Mouse (Mus musculus): ENCODE data around the gene Pitx2. TPM values are rescaled to one million over a fixed set of nuclear protein-coding genes. Genes with fewer than 3 reads are reported as not detected.

Gene Pitx2
- polyA plus RNA-seq, 1 experiment from 2014 or later: 4.9 TPM

- Histone ChIP-seq H3K4me3 (replicated peaks; ENCODE audit: low read length) (no peak overlapping the region), H3K9me3 (ENCODE audit: control insufficient read depth, low read length) (no peaks in the 10 kb centered on the region), H3K4me2 (ENCODE audit: low read length) (no peak overlapping the region), H3K27ac (ENCODE audit: low read length) (no peak overlapping the region), H3K4me1 (replicated peaks; ENCODE audit: control insufficient read depth, insufficient read depth, low read length) (no peaks in the 10 kb centered on the region), H3K36me3 (ENCODE audit: control insufficient read depth, insufficient read depth) (no peaks in the 10 kb centered on the region), H3K9ac (replicated peaks; ENCODE audit: low read depth, low read length) (no peak overlapping the region), H3K27me3 (replicated peaks; ENCODE audit: control insufficient read depth, insufficient read depth, low read length) (peaks cover 58% of the 10 kb centered on the region)
- ATAC-seq: no peak
- WGBS: under 1% methylated on average over 6 of the region's 6 CpGs
Measured at GRCm38 (mm10) chr3:129226681-129227080, 27.0 kb downstream of the Pitx2 start.

GRCm38 (mm10) chr3:129227331-129227730 is 27.7 kb downstream of the Pitx2 start:
- no peak for ATAC-seq
- Histone ChIP-seq H3K27me3 (replicated peaks; ENCODE audit: control insufficient read depth, insufficient read depth, low read length) (peaks cover 55% of the 10 kb centered on the region), H3K36me3 (ENCODE audit: control insufficient read depth, insufficient read depth) (no peaks in the 10 kb centered on the region), H3K27ac (ENCODE audit: low read length) (no peak overlapping the region), H3K4me1 (replicated peaks; ENCODE audit: control insufficient read depth, insufficient read depth, low read length) (no peaks in the 10 kb centered on the region), H3K9ac (replicated peaks; ENCODE audit: low read depth, low read length) (no peak overlapping the region), H3K9me3 (ENCODE audit: control insufficient read depth, low read length) (no peaks in the 10 kb centered on the region), H3K4me2 (ENCODE audit: low read length) (no peak overlapping the region), H3K4me3 (replicated peaks; ENCODE audit: low read length) (no peak overlapping the region)
- 3% methylated on average over 5 of the region's 5 CpGs for WGBS

GRCm38 (mm10) chr3:129238010-129238409 is 38.3 kb downstream of the Pitx2 start:
- Histone ChIP-seq H3K4me2 (ENCODE audit: low read length) (no peak overlapping the region), H3K36me3 (ENCODE audit: control insufficient read depth, insufficient read depth) (no peaks in the 10 kb centered on the region), H3K4me3 (replicated peaks; ENCODE audit: low read length) (no peak overlapping the region), H3K27ac (ENCODE audit: low read length) (no peak overlapping the region), H3K9me3 (ENCODE audit: control insufficient read depth, low read length) (no peaks in the 10 kb centered on the region), H3K27me3 (replicated peaks; ENCODE audit: control insufficient read depth, insufficient read depth, low read length) (no peaks in the 10 kb centered on the region), H3K4me1 (replicated peaks; ENCODE audit: control insufficient read depth, insufficient read depth, low read length) (no peaks in the 10 kb centered on the region), H3K9ac (replicated peaks; ENCODE audit: low read depth, low read length) (no peak overlapping the region)
- ATAC-seq: no peak
- WGBS: 92% methylated on average over 1 of the region's 1 CpGs

- WGBS: 28% methylated on average over 13 of the region's 13 CpGs
- H3K36me3 ChIP-seq (ENCODE audit: control insufficient read depth, insufficient read depth): no peaks in the 10 kb centered on the region
- no peak overlapping the region for H3K9ac ChIP-seq (replicated peaks; ENCODE audit: low read depth, low read length)
- no peak overlapping the region for H3K27ac ChIP-seq (ENCODE audit: low read length)
- no peak for ATAC-seq
- H3K4me1 ChIP-seq (replicated peaks; ENCODE audit: control insufficient read depth, insufficient read depth, low read length): no peaks in the 10 kb centered on the region
- no peak overlapping the region for H3K4me2 ChIP-seq (ENCODE audit: low read length)
- H3K9me3 ChIP-seq (ENCODE audit: control insufficient read depth, low read length): no peaks in the 10 kb centered on the region
- no peaks in the 10 kb centered on the region for H3K27me3 ChIP-seq (replicated peaks; ENCODE audit: control insufficient read depth, insufficient read depth, low read length)
- no peak overlapping the region for H3K4me3 ChIP-seq (replicated peaks; ENCODE audit: low read length)
Measured at GRCm38 (mm10) chr3:129238664-129239258, 39.1 kb downstream of the Pitx2 start.

- no peak overlapping the region for H3K9ac ChIP-seq (replicated peaks; ENCODE audit: low read depth, low read length)
- H3K27me3 ChIP-seq (replicated peaks; ENCODE audit: control insufficient read depth, insufficient read depth, low read length): no peaks in the 10 kb centered on the region
- H3K27ac ChIP-seq (ENCODE audit: low read length): no peak overlapping the region
- WGBS: 79% methylated on average over 9 of the region's 9 CpGs
- H3K36me3 ChIP-seq (ENCODE audit: control insufficient read depth, insufficient read depth): no peaks in the 10 kb centered on the region
- H3K4me1 ChIP-seq (replicated peaks; ENCODE audit: control insufficient read depth, insufficient read depth, low read length): no peaks in the 10 kb centered on the region
- H3K4me2 ChIP-seq (ENCODE audit: low read length): no peak overlapping the region
- H3K4me3 ChIP-seq (replicated peaks; ENCODE audit: low read length): no peak overlapping the region
- ATAC-seq: no peak
- no peaks in the 10 kb centered on the region for H3K9me3 ChIP-seq (ENCODE audit: control insufficient read depth, low read length)
Measured at GRCm38 (mm10) chr3:129250997-129251396, 51.3 kb downstream of the Pitx2 start.

GRCm38 (mm10) chr3:129254246-129254645 is 54.6 kb downstream of the Pitx2 start:
- H3K9me3 ChIP-seq (ENCODE audit: control insufficient read depth, low read length): no peaks in the 10 kb centered on the region
- H3K4me2 ChIP-seq (ENCODE audit: low read length): no peak overlapping the region; the same call in 1 of the 2 replicates
- 48% methylated on average over 10 of the region's 10 CpGs for WGBS
- no peaks in the 10 kb centered on the region for H3K4me1 ChIP-seq (replicated peaks; ENCODE audit: control insufficient read depth, insufficient read depth, low read length)
- ATAC-seq: no peak
- H3K4me3 ChIP-seq (replicated peaks; ENCODE audit: low read length): no peak overlapping the region
- no peaks in the 10 kb centered on the region for H3K36me3 ChIP-seq (ENCODE audit: control insufficient read depth, insufficient read depth)
- no peak overlapping the region for H3K27ac ChIP-seq (ENCODE audit: low read length)
- no peak overlapping the region for H3K9ac ChIP-seq (replicated peaks; ENCODE audit: low read depth, low read length)
- H3K27me3 ChIP-seq (replicated peaks; ENCODE audit: control insufficient read depth, insufficient read depth, low read length): no peaks in the 10 kb centered on the region

GRCm38 (mm10) chr3:129256283-129256682 is 56.6 kb downstream of the Pitx2 start:
- WGBS: 60% methylated on average over 19 of the region's 19 CpGs
- no peaks in the 10 kb centered on the region for H3K9me3 ChIP-seq (ENCODE audit: control insufficient read depth, low read length)
- H3K4me3 ChIP-seq (replicated peaks; ENCODE audit: low read length): peak overlapping the region; percentile 23
- H3K36me3 ChIP-seq (ENCODE audit: control insufficient read depth, insufficient read depth): no peaks in the 10 kb centered on the region
- no peak overlapping the region for H3K27ac ChIP-seq (ENCODE audit: low read length)
- H3K4me2 ChIP-seq (ENCODE audit: low read length): peak overlapping the region; percentile 8
- no peaks in the 10 kb centered on the region for H3K4me1 ChIP-seq (replicated peaks; ENCODE audit: control insufficient read depth, insufficient read depth, low read length)
- no peaks in the 10 kb centered on the region for H3K27me3 ChIP-seq (replicated peaks; ENCODE audit: control insufficient read depth, insufficient read depth, low read length)
- ATAC-seq: no peak
- no peak overlapping the region for H3K9ac ChIP-seq (replicated peaks; ENCODE audit: low read depth, low read length)

GRCm38 (mm10) chr3:129256766-129257165 is 57.1 kb downstream of the Pitx2 start:
- Histone ChIP-seq H3K4me2 (ENCODE audit: low read length) (peak overlapping the region; percentile 8), H3K4me3 (replicated peaks; ENCODE audit: low read length) (peak overlapping the region; percentile 23; the same call in 1 of the 2 replicates), H3K27me3 (replicated peaks; ENCODE audit: control insufficient read depth, insufficient read depth, low read length) (no peaks in the 10 kb centered on the region), H3K4me1 (replicated peaks; ENCODE audit: control insufficient read depth, insufficient read depth, low read length) (no peaks in the 10 kb centered on the region), H3K27ac (ENCODE audit: low read length) (no peak overlapping the region), H3K9me3 (ENCODE audit: control insufficient read depth, low read length) (no peaks in the 10 kb centered on the region), H3K9ac (replicated peaks; ENCODE audit: low read depth, low read length) (no peak overlapping the region), H3K36me3 (ENCODE audit: control insufficient read depth, insufficient read depth) (no peaks in the 10 kb centered on the region)
- ATAC-seq: no peak
- WGBS: 72% methylated on average over 8 of the region's 8 CpGs

- Histone ChIP-seq H3K4me1 (replicated peaks; ENCODE audit: control insufficient read depth, insufficient read depth, low read length) (no peaks in the 10 kb centered on the region), H3K27me3 (replicated peaks; ENCODE audit: control insufficient read depth, insufficient read depth, low read length) (no peaks in the 10 kb centered on the region), H3K4me3 (replicated peaks; ENCODE audit: low read length) (no peak overlapping the region), H3K27ac (ENCODE audit: low read length) (no peak overlapping the region), H3K9ac (replicated peaks; ENCODE audit: low read depth, low read length) (no peak overlapping the region), H3K4me2 (ENCODE audit: low read length) (no peak overlapping the region), H3K36me3 (ENCODE audit: control insufficient read depth, insufficient read depth) (no peaks in the 10 kb centered on the region), H3K9me3 (ENCODE audit: control insufficient read depth, low read length) (no peaks in the 10 kb centered on the region)
- WGBS: 85% methylated on average over 5 of the region's 5 CpGs
- no peak for ATAC-seq
Measured at GRCm38 (mm10) chr3:129258497-129258896, 58.8 kb downstream of the Pitx2 start.
